Mouse (Mus musculus) G1E (cell line): ENCODE measurements around the gene Vsig8.

Source experiments
- CTCF ChIP-seq: IDR thresholded peaks from 2 replicates; pipeline ENCODE4 v1.5.1; 2012; ENCODE audit warnings: low read depth, low read length, inconsistent platforms, mixed read lengths
- GATA1 ChIP-seq: IDR thresholded peaks from 2 replicates; pipeline ENCODE4 v1.6.1; 2012; ENCODE audit warnings: borderline replicate concordance, low read length, inconsistent platforms, mixed read lengths
- TAL1 ChIP-seq: conservative IDR thresholded peaks from 2 replicates; pipeline ENCODE4 v1.6.1; 2012; ENCODE audit warnings: low read depth, low read length, inconsistent platforms, mixed read lengths

GRCm38 (mm10) chr1:172528701-172529100, 27.0 kb upstream of the Vsig8 start:
- peak; percentile 36 for TF ChIP-seq CTCF
- TF ChIP-seq GATA1: no peak
- no peak for TF ChIP-seq TAL1
